Mouse (Mus musculus) left cerebral cortex, adult 11 months (tissue): Measurements from ENCODE around the gene Ifitm2.

Source experiments
- DNase-seq: peaks from one replicate; pipeline ENCODE4 v3.0.0; 2022; ENCODE audit warnings: low spot score

Ifitm2 gene

GRCm38 (mm10) chr7:140905642-140906081 lies 50.1 kb downstream of the Ifitm2 start:
- DNase-seq, result no peak
